Mouse (Mus musculus) limb, embryonic 14.5 days (tissue): ENCODE data around the gene Galnt12. TPM values are rescaled to one million over a fixed set of nuclear protein-coding genes. Genes with fewer than 3 reads are reported as not detected.
A peak's percentile ranks its signal among the peaks of the same experiment; 100 is the strongest.
"Not testable (repeated sequence)": the region's sequence is repeated elsewhere in the genome, so short reads cannot be mapped to it uniquely, and the experiment has no call there.

Source experiments
- ATAC-seq: fragments of 200-750 bp; cut with Nextera tagmentation; 2 replicates; pipeline ENCODE4 v1.8.0; 2017; ENCODE audit warnings: low read depth, moderate number of reproducible peaks, moderate TSS enrichment; ENCODE audit not compliant: low FRiP score
- DNase-seq: peaks from one replicate; pipeline ENCODE4 v3.0.0-alpha.2; 2015; ENCODE audit warnings: low spot score
- H3K27ac ChIP-seq: fragments of 300-500 bp; sonication (generic); replicated peaks from 2 replicates; pipeline ENCODE4 v1.5.1; 2014; ENCODE audit warnings: low read depth, mild to moderate bottlenecking, low read length, moderate library complexity, mixed read lengths
- H3K27me3 ChIP-seq: fragments of 300-500 bp; sonication (generic); 2 replicates; pipeline ENCODE4 v1.6.1; 2014; ENCODE audit warnings: low read length, mixed read lengths; ENCODE audit not compliant: control insufficient read depth, insufficient read depth
- H3K36me3 ChIP-seq: fragments of 300-500 bp; sonication (generic); 2 replicates; pipeline ENCODE4 v1.6.1; 2014; ENCODE audit warnings: mild to moderate bottlenecking, low read length, moderate library complexity, mixed read lengths; ENCODE audit not compliant: control insufficient read depth, insufficient read depth
- H3K4me1 ChIP-seq: fragments of 300-500 bp; sonication (generic); 2 replicates; pipeline ENCODE4 v1.6.1; 2014; ENCODE audit warnings: antibody characterized with exemption, low read length, mixed read lengths; ENCODE audit not compliant: control insufficient read depth, insufficient read depth
- H3K4me2 ChIP-seq: fragments of 300-500 bp; sonication (generic); replicated peaks from 2 replicates; pipeline ENCODE4 v1.6.1; 2014; ENCODE audit warnings: low read depth, mild to moderate bottlenecking, low read length, moderate library complexity; ENCODE audit not compliant: severe bottlenecking
- H3K4me3 ChIP-seq: fragments of 300-500 bp; sonication (generic); replicated peaks from 2 replicates; pipeline ENCODE4 v1.5.1; 2014; ENCODE audit warnings: low read length
- H3K9ac ChIP-seq: fragments of 300-500 bp; sonication (generic); 2 replicates; pipeline ENCODE4 v1.6.1; 2014; ENCODE audit warnings: mild to moderate bottlenecking, low read depth, low read length, moderate library complexity; ENCODE audit not compliant: severe bottlenecking
- H3K9me3 ChIP-seq: fragments of 300-500 bp; sonication (generic); 2 replicates; pipeline ENCODE4 v1.6.1; 2016; ENCODE audit warnings: low read length; ENCODE audit not compliant: control insufficient read depth
- POLR2A ChIP-seq: fragments of 200-500 bp; IDR thresholded peaks from 2 replicates; pipeline ENCODE4 v1.8.0; 2012; ENCODE audit warnings: inconsistent platforms, mild to moderate bottlenecking, moderate library complexity, borderline replicate concordance; ENCODE audit not compliant: insufficient read depth, insufficient read length; ENCODE audit errors: extremely low read depth
- WGBS: fragments of 180-500 bp; shearing (Covaris S2); extraction: QIAGEN DNeasy Blood & Tissue Kit; methylation state at CpG from one replicate; pipeline ENCODE4 v1.1.7; 2014; 5-methylcytosine and 5-hydroxymethylcytosine counted together
- polyA plus RNA-seq, 2 experiments: library from polyadenylated mRNA; depleted of rRNA in 1 of 2; stranded (reverse) in 1 of 2; unstranded in 1 of 2; fragments of >200 nt; fragmentation: Nextera tagmentation in 1 of 2; extraction: Ambion mirVana in 1 of 2; gene quantifications; 2 replicates each; pipeline versions ENCODE4 v1.2.1 to v1.2.3; 2012 to 2014

Gene Galnt12
- polyA plus RNA-seq, 2 experiments, result 4.7 to 5.4 TPM

DNA sequence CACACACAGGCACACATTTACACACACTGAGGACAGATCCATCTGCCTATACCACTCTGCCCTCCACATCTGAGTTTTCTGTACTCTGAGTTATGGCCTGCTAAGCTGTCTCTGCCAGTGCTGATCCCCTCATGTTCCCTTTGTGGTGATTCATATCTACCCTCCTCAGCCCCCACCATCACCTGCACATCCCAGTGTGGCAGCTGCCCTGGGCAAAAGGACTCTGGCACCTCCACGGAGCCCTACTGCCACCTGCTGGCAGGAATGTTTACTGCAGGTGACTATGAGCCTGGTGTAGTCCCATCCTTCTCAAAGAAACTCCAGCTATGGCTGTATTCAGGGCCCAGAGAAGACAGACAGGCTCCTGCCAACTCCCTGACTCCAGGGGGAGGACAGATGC, 41.5 kb upstream of the Galnt12 start:
- Histone ChIP-seq H3K4me3 (no peak overlapping the region), H3K27ac (0 out of 2 replicates have a peak overlapping the region, but pooled peaks have one; percentile 3), H3K9ac (0 out of 2 replicates have a peak overlapping the region, but pooled peaks have one; percentile 12), H3K4me2 (no peak overlapping the region), H3K9me3 (no peaks in the 10 kb centered on the region), H3K36me3 (no peaks in the 10 kb centered on the region), H3K4me1 (peaks cover 14% of the 10 kb centered on the region; the same call in 1 of the 2 replicates), H3K27me3 (no peaks in the 10 kb centered on the region)
- DNase-seq (peak; percentile 66), ATAC-seq (peak; percentile 60; the same call in 1 of the 2 replicates)
- WGBS, result 0% methylated on average over 1 of the region's 1 CpGs
- no peak for TF ChIP-seq POLR2A

DNA sequence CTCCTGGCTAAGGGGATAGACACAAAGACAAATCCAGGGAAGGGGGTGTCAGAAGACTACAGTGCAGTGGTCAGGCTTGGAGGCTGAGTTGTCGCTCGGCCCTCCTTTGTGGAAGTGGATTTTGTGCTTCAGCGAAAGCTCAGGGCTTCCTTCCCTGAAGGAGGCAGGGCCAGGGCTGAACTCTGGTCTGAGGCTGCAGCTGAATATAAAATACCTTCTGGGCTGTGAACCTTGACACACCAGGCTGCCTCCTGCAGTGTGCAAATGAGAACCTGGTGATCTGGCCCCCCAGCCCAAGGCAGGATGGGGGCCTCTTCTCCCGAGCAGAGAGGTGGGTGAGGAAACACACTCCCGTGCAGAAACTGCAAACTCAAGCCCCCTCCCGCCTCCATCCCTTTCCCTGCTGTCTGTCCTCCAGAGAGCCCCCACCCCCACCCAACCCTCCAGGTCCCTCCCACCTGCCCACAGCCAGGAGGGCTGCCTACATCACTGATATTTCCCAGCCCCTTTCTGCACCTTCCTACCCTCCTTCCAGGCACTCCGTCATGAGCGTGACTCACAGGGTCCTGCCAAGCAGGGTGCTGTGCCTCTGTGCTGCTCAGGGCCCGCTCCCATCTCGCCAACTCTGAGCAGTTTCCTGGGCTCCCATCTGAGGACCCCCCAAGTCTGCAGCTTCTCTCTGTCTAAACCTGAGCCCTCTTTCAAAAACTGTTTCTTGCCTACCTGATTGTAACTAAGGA, 40.9 kb upstream of the Galnt12 start:
- ATAC-seq (0 out of 2 replicates have a peak, but pooled peaks have one; percentile 36), DNase-seq (no peak)
- Histone ChIP-seq H3K9ac (0 out of 2 replicates have a peak overlapping the region, but pooled peaks have one; percentile 12), H3K27ac (0 out of 2 replicates have a peak overlapping the region, but pooled peaks have one; percentile 3), H3K9me3 (no peaks in the 10 kb centered on the region), H3K4me3 (no peak overlapping the region), H3K4me1 (peaks cover 14% of the 10 kb centered on the region; the same call in 1 of the 2 replicates), H3K4me2 (no peak overlapping the region; the same call in 1 of the 2 replicates), H3K36me3 (no peaks in the 10 kb centered on the region), H3K27me3 (no peaks in the 10 kb centered on the region)
- 13% methylated on average over 9 of the region's 10 CpGs for WGBS
- no peak for TF ChIP-seq POLR2A

DNA sequence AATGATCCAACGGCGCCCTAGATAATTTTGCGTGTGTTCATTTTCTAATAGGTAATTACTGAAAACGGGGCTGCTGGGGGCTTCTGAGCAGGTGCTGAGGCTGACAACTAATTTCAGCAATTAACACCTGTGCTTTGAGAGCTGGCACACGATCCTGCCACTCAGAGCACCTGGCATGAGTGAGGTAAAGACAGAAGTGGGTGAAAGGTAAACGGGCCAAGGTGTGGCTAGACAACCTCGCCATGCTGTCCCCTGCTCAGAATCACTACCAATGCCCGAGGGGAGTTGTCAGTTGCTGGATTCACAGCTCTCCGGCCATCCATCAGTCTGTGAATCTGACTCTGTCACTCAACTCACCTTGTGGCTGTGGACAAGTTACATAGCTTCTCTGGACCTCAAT, 39.8 kb upstream of the Galnt12 start:
- no peak for TF ChIP-seq POLR2A
- no peak overlapping the region for H3K27ac ChIP-seq
- H3K4me2 ChIP-seq, result no peak overlapping the region
- DNase-seq, result no peak
- no peak for ATAC-seq
- H3K4me3 ChIP-seq, result no peak overlapping the region
- H3K4me1 ChIP-seq, result peaks cover 21% of the 10 kb centered on the region; the same call in 1 of the 2 replicates
- no peak overlapping the region for H3K9ac ChIP-seq
- no peaks in the 10 kb centered on the region for H3K36me3 ChIP-seq
- no peaks in the 10 kb centered on the region for H3K27me3 ChIP-seq
- 54% methylated on average over 9 of the region's 9 CpGs for WGBS
- H3K9me3 ChIP-seq, result no peaks in the 10 kb centered on the region

DNA sequence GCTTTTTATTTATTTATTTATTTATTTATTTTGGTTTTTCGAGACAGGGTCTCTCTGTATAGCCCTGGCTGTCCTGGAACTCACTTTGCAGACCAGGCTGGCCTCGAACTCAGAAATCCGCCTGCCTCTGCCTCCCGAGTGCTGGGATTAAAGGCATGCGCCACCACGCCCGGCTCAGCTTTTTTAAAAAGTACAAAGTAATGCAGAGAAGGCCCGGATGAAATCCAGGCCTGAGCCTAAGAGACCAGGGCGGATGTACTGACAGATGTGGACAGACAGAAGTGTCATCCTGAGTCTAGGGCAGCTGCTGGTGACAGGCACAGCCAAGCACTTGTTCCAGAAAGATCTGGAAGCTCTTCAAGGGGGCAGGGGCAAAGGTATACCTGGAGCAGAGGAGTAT, 36.5 kb upstream of the Galnt12 start:
- WGBS, result 96% methylated on average over 9 of the region's 9 CpGs
- H3K9me3 ChIP-seq, DNase-seq, H3K9ac ChIP-seq, H3K36me3 ChIP-seq, H3K27ac ChIP-seq, H3K4me2 ChIP-seq, H3K4me3 ChIP-seq, H3K27me3 ChIP-seq, ATAC-seq: not testable (repeated sequence)
- peaks cover 25% of the 10 kb centered on the region; the same call in 1 of the 2 replicates for H3K4me1 ChIP-seq

DNA sequence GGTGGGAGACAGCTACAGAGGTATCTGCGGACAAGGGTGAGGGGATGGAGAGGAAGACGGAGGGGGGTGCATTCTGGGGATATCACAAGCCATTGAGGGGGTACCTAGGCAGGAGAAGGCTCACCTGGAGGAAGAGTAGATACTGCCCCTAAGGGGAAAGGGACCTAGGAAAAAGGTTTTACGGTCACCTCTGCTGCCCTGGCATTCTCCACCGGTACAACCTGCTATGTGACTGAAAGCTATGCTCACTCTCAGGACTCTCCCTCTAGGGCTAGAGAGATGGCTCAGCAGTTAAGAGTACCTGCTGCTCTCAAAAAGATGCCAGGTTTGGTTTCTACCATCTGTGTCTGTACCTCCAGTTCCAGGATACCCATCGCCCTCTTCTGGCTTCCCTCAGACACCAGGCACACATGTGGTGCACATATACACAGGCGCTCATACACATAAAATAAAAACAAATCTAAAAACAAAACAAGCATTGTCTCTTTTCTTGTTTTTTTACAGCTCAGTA, 36.1 kb upstream of the Galnt12 start:
- Histone ChIP-seq H3K36me3 (no peaks in the 10 kb centered on the region), H3K4me2 (peak overlapping the region; percentile 53; the same call in 1 of the 2 replicates), H3K4me1 (peaks cover 21% of the 10 kb centered on the region; the same call in 1 of the 2 replicates), H3K4me3 (no peak overlapping the region), H3K9ac (no peak overlapping the region), H3K27ac (no peak overlapping the region), H3K27me3 (no peaks in the 10 kb centered on the region), H3K9me3 (no peaks in the 10 kb centered on the region)
- TF ChIP-seq POLR2A, result no peak
- ATAC-seq, result no peak
- DNase-seq, result no peak
- WGBS, result 93% methylated on average over 6 of the region's 6 CpGs
